Mouse (Mus musculus): Measurements from ENCODE around the gene Myh6. TPM values are rescaled to one million over a fixed set of nuclear protein-coding genes. Genes with fewer than 3 reads are reported as not detected.

Myh6 gene
- polyA plus RNA-seq, 1 experiment from 2014 or later, result 0.46 TPM

MicroRNAs encoded within 50 kb of the gene (microRNA counts, 519-probe panel; counts per million panel counts)
- microRNA mmu-miR-208a, result 2,272 counts per million, percentile 54 among the panel's probes with 10 or more counts
- 1,707 counts per million, percentile 24 among the panel's probes with 10 or more counts for microRNA mmu-miR-208b

Small RNA genes lying within 50 kb of the gene (microRNA-seq; reads per million reads assigned to microRNA genes)
- gene Mir208a (3.6 reads per million, percentile 10 among the genes with 10 or more reads in this experiment), gene Mir208b (45.3 reads per million, percentile 38 among the genes with 10 or more reads in this experiment)

Other genes with a start within 250 kb of the Myh6 start
- gene Slc7a8, start 185.0 kb downstream of the Myh6 start, polyA plus RNA-seq (2015; fragmentation: Nextera tagmentation; extraction: Ambion mirVana), result 45.7 and 60.3 TPM in 2 replicates
- gene Rnf212b, start 152.8 kb downstream of the Myh6 start, polyA plus RNA-seq (2015; fragmentation: Nextera tagmentation; extraction: Ambion mirVana), result 0.13 TPM in 1 of 2 replicates, not detected in the other
- gene Homez, start 96.0 kb downstream of the Myh6 start, polyA plus RNA-seq (2015; fragmentation: Nextera tagmentation; extraction: Ambion mirVana), result 6.1 and 10.2 TPM in 2 replicates
- 1.4 and 1.8 TPM in 2 replicates for gene Ppp1r3e, start 89.4 kb downstream of the Myh6 start, polyA plus RNA-seq (2015; fragmentation: Nextera tagmentation; extraction: Ambion mirVana)
- gene Bcl2l2, start 83.5 kb downstream of the Myh6 start, polyA plus RNA-seq (2015; fragmentation: Nextera tagmentation; extraction: Ambion mirVana), result 5.1 and 5.8 TPM in 2 replicates
- gene Gm20521, start 83.5 kb downstream of the Myh6 start, polyA plus RNA-seq (2015; fragmentation: Nextera tagmentation; extraction: Ambion mirVana), result 0.49 and 0.76 TPM in 2 replicates
- 79.8 and 84.7 TPM in 2 replicates for gene Pabpn1, start 74.4 kb downstream of the Myh6 start, polyA plus RNA-seq (2015; fragmentation: Nextera tagmentation; extraction: Ambion mirVana)
- 21.2 and 23.8 TPM in 2 replicates for gene Slc22a17, start 53.8 kb downstream of the Myh6 start, polyA plus RNA-seq (2015; fragmentation: Nextera tagmentation; extraction: Ambion mirVana)
- gene Efs, start 40.8 kb downstream of the Myh6 start, polyA plus RNA-seq (2015; fragmentation: Nextera tagmentation; extraction: Ambion mirVana), result 17.1 and 18.0 TPM in 2 replicates
- gene Il25, start 34.2 kb downstream of the Myh6 start, polyA plus RNA-seq (2015; fragmentation: Nextera tagmentation; extraction: Ambion mirVana), result 0.12 TPM in 1 of 2 replicates, not detected in the other
- 2.0 and 2.8 TPM in 2 replicates for gene Cmtm5, start 30.7 kb downstream of the Myh6 start, polyA plus RNA-seq (2015; fragmentation: Nextera tagmentation; extraction: Ambion mirVana)
- gene Gm17428, start 10.0 kb upstream of the Myh6 start, polyA plus RNA-seq (2015; fragmentation: Nextera tagmentation; extraction: Ambion mirVana), result not detected in 2 replicates
- 2.6 and 4.1 TPM in 2 replicates for gene Myh7, start 27.7 kb upstream of the Myh6 start, polyA plus RNA-seq (2015; fragmentation: Nextera tagmentation; extraction: Ambion mirVana)
- 87.2 and 89.2 TPM in 2 replicates for gene Ngdn, start 48.5 kb upstream of the Myh6 start, polyA plus RNA-seq (2015; fragmentation: Nextera tagmentation; extraction: Ambion mirVana)
- gene Zfhx2, start 125.4 kb upstream of the Myh6 start, polyA plus RNA-seq (2015; fragmentation: Nextera tagmentation; extraction: Ambion mirVana), result 2.7 and 3.0 TPM in 2 replicates
- gene Thtpa, start 127.9 kb upstream of the Myh6 start, polyA plus RNA-seq (2015; fragmentation: Nextera tagmentation; extraction: Ambion mirVana), result 17.9 and 20.7 TPM in 2 replicates
- 106 and 120 TPM in 2 replicates for gene Ap1g2, start 139.7 kb upstream of the Myh6 start, polyA plus RNA-seq (2015; fragmentation: Nextera tagmentation; extraction: Ambion mirVana)
- 0.82 and 1.2 TPM in 2 replicates for gene Jph4, start 150.0 kb upstream of the Myh6 start, polyA plus RNA-seq (2015; fragmentation: Nextera tagmentation; extraction: Ambion mirVana)